Mouse (Mus musculus): ENCODE data around the gene Pdpr. TPM values are rescaled to one million over a fixed set of nuclear protein-coding genes. Genes with fewer than 3 reads are reported as not detected.

Gene Pdpr
- 0.72 and 5.9 TPM in 2 replicates for polyA plus RNA-seq (2012; rRNA removed; ENCODE audit: low replicate concordance)

GRCm38 (mm10) chr8:111093865-111094718 is at the start of gene Pdpr:
Gene Pdpr, plus strand, starts transcription at chr8:111094630.

GRCm38 (mm10) chr8:111056158-111056663 is 38.2 kb upstream of the Pdpr start, which contains the start of gene Exosc6:
Gene Exosc6, plus strand, starts transcription at chr8:111056339.

GRCm38 (mm10) chr8:111092326-111092725 is 2.1 kb upstream of the Pdpr start, which contains the start of gene Clec18a:
Gene Clec18a, minus strand, starts transcription at chr8:111092426.

Other genes with a start within 250 kb of the Pdpr start
- 15.1 and 20.0 TPM in 2 replicates for gene Cog4, start 248.0 kb upstream of the Pdpr start, polyA plus RNA-seq (2012; rRNA removed; ENCODE audit: low replicate concordance)
- gene Sf3b3, start 247.8 kb upstream of the Pdpr start, polyA plus RNA-seq (2012; rRNA removed; ENCODE audit: low replicate concordance) = 7.9 and 12.4 TPM in 2 replicates
- 21.9 and 35.1 TPM in 2 replicates for gene Fuk, start 192.1 kb upstream of the Pdpr start, polyA plus RNA-seq (2012; rRNA removed; ENCODE audit: low replicate concordance)
- gene St3gal2, start 174.7 kb upstream of the Pdpr start, polyA plus RNA-seq (2012; rRNA removed; ENCODE audit: low replicate concordance) = 3.6 and 5.6 TPM in 2 replicates
- gene Ddx19a, start 96.8 kb upstream of the Pdpr start, polyA plus RNA-seq (2012; rRNA removed; ENCODE audit: low replicate concordance) = 4.9 and 13.8 TPM in 2 replicates
- gene Ddx19b, start 62.9 kb upstream of the Pdpr start, polyA plus RNA-seq (2012; rRNA removed; ENCODE audit: low replicate concordance) = 0.46 and 1.3 TPM in 2 replicates
- 14.0 and 14.7 TPM in 2 replicates for gene Aars, start 61.5 kb upstream of the Pdpr start, polyA plus RNA-seq (2012; rRNA removed; ENCODE audit: low replicate concordance)
- gene Exosc6, start 38.3 kb upstream of the Pdpr start, polyA plus RNA-seq (2012; rRNA removed; ENCODE audit: low replicate concordance) = 17.3 and 43.6 TPM in 2 replicates
- not detected in 2 replicates for gene Clec18a, start 2.2 kb upstream of the Pdpr start, polyA plus RNA-seq (2012; rRNA removed; ENCODE audit: low replicate concordance)
- 13.3 and 14.2 TPM in 2 replicates for gene Glg1, start 164.6 kb downstream of the Pdpr start, polyA plus RNA-seq (2012; rRNA removed; ENCODE audit: low replicate concordance)
- 3.4 and 4.2 TPM in 2 replicates for gene Rfwd3, start 205.6 kb downstream of the Pdpr start, polyA plus RNA-seq (2012; rRNA removed; ENCODE audit: low replicate concordance)
- 0.27 and 1.1 TPM in 2 replicates for gene Mlkl, start 243.5 kb downstream of the Pdpr start, polyA plus RNA-seq (2012; rRNA removed; ENCODE audit: low replicate concordance)